Mouse (Mus musculus) embryo, embryonic 11 days (tissue): ENCODE data around the gene Pygm.

Experiments used
- DNase-seq: peaks from one replicate; pipeline ENCODE4 v3.0.0-alpha.2; 2015

Pygm gene

DNA sequence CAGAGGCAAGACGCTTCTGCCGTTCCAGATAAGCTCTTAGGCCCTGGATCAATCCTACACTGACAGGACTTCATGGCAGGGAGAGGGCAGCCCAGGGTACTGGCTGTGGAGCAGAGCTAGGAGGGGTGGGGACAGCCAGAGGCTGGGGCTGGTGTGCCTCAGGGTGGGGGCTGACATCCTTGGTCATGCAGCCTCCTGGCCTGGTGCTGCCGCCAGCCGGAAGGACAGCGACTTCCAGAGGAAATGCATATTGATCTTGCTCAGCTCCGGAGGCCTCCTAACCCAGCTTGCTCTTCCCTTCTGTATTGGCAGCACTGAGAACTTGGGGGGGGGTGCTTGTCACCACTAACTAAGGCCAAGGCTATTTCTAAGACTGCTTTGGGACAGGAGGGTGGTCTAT is 31.3 kb downstream of the Pygm start:
- DNase-seq, result no peak

- peak; percentile 77 for DNase-seq
These were observed 32.0 kb downstream of the Pygm start for GRCm38 (mm10) chr19:6416124-6416770.

DNA sequence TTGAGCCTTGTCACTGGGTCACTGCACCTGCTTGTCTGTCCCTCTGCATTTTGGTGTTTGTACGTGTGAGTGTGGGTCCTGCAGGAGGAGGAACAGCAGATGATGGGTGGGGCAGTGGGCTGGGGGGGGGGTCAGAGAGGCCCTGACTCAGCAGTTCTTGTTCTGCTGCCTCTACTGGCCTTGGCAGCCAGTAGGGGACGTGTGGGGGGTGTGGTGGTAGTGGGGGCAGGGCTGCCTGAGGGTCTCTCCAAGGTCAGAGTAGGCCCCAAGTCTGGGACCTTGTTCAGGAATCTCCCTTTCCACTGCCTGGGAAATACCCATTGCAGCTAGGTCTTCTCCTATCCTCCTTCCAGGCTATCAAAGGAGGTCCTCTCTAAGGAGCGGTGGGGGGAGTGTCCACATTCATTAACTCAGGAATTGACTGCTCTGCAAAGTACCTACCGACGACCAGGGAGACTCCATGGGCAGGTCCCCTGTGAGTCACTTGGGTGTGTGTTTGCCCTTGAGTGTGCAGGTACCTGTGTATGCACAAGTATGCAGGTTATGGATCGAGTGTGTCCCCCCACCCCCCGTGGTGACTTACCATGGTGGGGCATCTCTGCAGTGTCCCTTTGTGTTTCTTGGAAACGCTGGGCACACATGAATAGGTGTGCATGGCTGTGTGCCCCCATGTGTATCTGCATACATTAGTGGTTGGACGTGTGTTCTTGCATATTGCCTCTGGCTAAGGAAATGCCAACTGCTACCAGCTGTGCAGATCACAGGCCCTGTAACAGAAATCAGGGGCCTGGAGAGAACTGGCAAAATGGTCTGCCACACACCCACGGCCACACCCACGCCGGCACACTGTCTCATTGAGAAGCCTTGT is 32.9 kb downstream of the Pygm start:
- no peak for DNase-seq

DNA sequence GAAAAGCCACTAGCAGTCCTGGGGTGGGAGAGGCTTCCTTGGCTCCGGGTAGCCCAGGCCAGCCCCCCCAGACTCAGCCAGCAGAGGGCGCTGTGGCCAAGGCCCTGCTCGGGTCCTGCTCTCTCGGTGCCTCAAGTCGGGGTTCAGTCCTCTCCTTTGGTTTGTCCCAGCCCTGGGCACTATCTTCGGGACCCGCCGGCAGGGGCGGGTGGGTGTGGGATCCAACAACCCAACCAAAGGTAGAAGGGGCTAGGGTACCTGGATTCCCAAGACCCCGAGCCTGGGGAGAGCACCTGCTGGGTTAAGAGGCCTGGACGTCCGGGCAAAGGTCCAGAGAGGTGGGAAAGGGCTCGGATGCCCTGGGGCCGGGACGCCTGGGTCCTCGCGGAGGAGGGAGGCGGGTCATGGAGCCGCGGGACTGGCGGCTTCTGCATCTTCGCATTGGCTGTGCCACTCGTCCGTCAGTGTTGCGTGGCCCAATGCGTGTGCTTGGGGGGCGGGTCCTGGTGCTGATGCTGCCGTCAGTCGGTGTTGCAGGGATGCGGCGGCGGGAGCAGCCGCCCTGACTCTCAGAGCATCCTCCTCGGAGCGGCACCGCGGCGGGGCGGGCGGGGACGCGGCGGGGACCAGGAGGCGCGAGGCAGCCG is 34.2 kb downstream of the Pygm start, which contains the start of gene Nrxn2:
Nrxn2 (plus strand) TSS at position 499 of the 647 bp plus-strand sequence.
- peak; percentile 94 for DNase-seq

- DNase-seq, result no peak
These were observed 34.9 kb downstream of the Pygm start for GRCm38 (mm10) chr19:6418984-6419692.

- no peak for DNase-seq
These were observed 35.7 kb downstream of the Pygm start for GRCm38 (mm10) chr19:6419805-6420310.

- no peak for DNase-seq
These were observed 36.4 kb downstream of the Pygm start for GRCm38 (mm10) chr19:6420481-6421210.

- DNase-seq, result no peak
These were observed 37.0 kb downstream of the Pygm start for GRCm38 (mm10) chr19:6421211-6421590.

- DNase-seq, result no peak
These were observed 37.8 kb downstream of the Pygm start for GRCm38 (mm10) chr19:6422014-6422413.

DNA sequence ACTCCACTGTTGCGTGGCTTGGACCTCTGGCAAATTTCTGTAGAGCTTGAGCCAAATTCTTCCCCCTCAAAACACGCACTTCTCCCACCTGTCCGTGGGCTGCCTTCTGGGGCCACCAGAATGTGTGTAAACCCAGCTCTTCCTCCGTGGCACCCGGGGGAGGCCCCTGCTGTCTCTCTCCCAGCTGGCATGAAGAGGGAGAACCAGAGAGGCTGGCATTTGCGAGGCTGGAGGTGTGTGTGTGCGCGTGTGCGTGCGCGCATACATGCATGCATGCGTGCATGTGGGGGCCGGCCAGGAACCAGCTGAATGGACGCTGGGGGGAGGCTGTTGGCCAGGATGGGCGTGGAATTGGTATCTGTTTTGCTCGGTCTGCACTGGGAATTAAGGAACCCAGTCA is 39.0 kb downstream of the Pygm start:
- DNase-seq, result no peak

GRCm38 (mm10) chr19:6424137-6424881 is 40.1 kb downstream of the Pygm start:
- DNase-seq, result no peak

DNA sequence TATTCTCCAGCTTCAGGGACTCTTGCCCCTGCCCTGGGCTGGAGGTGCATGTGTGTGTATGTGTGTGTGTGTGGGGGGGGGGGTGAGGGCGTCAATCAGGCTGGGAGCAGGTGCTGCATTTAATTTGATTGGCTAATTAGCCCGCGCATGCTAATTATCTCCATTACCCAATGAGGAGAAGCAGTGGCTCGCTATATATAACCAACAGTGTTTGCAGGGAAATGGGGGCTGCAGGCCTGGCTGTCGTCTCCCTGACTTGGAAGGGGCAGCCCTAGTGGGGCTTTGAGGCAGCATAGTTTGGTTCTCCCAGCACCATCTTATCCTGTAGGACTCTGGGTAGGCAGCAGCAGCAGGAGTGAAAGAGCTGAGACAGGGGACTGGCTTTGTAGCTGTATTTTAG is 41.4 kb downstream of the Pygm start:
- no peak for DNase-seq

DNA sequence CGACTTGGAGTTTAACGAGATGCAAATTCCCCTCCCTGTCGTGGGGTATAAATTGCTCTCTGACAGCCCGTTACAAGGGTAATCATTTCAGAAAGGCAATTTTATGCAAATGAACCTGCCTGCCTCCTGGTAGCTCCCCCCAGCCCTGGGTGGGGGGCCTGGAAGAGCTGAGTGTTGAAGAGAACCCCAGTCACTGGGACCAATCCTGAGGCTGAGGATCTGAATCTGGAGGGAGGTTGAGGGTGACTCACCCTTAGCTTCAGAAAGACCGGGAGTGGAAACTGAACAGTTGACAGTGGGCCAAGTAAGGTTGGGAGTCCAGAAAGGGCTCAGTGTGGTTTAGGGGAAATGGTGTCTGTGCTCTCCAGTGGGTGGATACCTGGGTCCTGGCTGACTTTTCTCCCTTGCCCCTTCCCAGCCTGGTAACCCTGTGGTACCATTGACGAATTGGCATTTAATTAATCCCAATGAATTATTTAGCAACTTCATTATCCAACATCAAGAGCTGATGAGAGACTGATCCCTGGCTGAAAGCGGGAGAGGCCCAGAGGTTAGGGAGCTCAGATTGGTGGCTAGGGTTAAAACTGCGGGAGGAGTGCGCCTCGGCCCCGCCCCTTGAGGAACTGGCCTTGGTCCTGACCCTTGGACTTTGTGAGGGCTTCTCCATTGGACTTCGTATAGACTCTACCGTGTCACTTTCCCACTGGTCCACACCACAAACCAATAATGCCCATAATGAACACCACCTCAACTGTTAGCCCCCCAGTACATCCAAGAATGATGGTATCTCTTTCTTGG is 42.7 kb downstream of the Pygm start:
- DNase-seq, result peak; percentile 81

DNA sequence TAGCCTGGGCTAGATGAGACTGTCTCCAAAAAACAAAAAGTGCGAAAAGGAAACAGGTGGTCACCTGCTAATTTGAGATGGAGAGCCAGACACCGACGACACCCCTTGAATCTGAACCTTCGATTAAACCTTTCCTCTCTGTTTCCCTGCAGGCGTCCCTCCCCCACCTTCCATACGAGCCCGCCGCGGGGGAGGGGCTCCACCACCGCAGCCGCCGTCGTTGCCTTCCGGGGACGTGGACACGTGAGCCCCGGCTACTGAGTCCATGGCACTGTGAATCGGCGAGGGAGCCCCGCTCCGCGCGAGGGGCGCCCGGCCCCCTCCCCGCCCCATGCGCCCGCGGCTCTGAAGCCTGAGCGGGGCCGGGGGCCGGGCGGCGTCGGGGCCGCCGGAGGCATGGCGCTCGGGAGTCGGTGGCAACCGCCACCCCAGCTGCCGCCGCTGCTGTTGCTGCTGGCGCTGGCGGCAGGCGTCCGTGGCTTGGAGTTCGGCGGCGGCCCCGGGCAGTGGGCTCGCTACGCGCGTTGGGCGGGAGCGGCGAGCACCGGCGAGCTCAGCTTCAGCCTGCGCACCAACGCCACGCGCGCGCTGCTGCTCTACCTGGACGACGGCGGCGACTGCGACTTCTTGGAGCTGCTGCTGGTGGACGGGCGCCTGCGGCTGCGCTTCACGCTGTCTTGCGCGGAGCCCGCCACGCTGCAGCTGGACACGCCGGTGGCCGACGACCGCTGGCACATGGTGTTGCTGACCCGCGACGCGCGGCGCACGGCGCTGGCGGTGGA is 43.6 kb downstream of the Pygm start:
- peak; percentile 73 for DNase-seq

DNA sequence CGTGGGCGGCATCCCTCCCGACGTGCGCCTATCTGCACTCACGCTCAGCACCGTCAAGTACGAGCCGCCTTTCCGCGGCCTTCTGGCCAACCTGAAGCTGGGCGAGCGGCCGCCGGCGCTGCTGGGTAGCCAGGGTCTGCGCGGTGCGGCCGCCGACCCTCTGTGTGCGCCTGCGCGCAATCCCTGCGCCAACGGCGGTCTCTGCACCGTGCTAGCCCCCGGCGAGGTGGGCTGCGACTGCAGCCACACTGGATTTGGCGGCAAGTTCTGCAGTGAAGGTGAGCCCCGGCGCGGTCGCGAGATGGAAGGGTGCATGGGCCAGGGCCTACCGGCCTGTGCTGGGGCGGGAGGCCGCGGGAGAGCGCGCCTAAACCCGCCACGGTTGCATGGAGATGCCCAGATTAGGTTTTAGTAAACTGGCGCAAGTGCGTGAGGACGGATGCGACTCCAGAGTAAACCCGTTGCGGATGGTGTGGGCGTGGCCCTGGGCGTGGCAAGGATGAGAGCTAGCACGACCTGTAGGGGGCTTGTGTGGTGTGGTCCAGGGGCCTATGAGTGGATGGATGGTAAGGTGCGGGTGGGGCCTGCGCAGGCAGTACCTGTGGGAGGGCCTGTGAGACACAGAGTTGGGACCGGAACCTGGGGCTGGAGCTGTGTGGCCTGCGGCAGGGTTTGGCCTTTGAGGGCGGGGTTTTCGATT is 44.5 kb downstream of the Pygm start:
- peak; percentile 71 for DNase-seq

- DNase-seq, result no peak
These were observed 58.8 kb downstream of the Pygm start for GRCm38 (mm10) chr19:6443016-6443415.

GRCm38 (mm10) chr19:6445761-6446423 is 61.7 kb downstream of the Pygm start:
- peak; percentile 79 for DNase-seq

- DNase-seq, result no peak
These were observed 62.7 kb downstream of the Pygm start for GRCm38 (mm10) chr19:6446736-6447437.
